Mouse (Mus musculus) Patski (cell line): ENCODE measurements around the gene 1700030J22Rik. TPM values are rescaled to one million over a fixed set of nuclear protein-coding genes. Genes with fewer than 3 reads are reported as not detected.

Source experiments
- ATAC-seq: fragments of 100-300 bp; one replicate; pipeline ENCODE4 v1.8.0; 2021
- CTCF ChIA-PET: fragments of 350-600 bp; sonication (Branson Sonifier 250); formaldehyde crosslinking; loops from one replicate; lab custom pipeline; 2022; ENCODE audit warnings: inconsistent platforms; lab: Charles Lee
- POLR2A ChIA-PET: fragments of 350-600 bp; sonication (Branson Sonifier 250); formaldehyde crosslinking; loops from one replicate; lab custom pipeline; 2022; ENCODE audit warnings: antibody characterized with exemption, inconsistent platforms; lab: Charles Lee
- DNase-seq: peaks from one replicate; pipeline ENCODE4 v3.0.0-alpha.2; 2011; ENCODE audit warnings: low read depth, low spot score
- H3K27me3 ChIP-seq: fragments of 371-371 bp; one replicate; pipeline ENCODE4 v1.5.1; 2021
- CTCF ChIP-seq: fragments of 100-300 bp; IDR thresholded peaks from one replicate; pipeline ENCODE4 v1.5.1; 2021
- in situ Hi-C: fragments of 300-500 bp; cut with MboI; formaldehyde crosslinking; loops from 3 replicates; pipeline ENCODE4 v1.11.1; 2018; ENCODE audit warnings: low pct_unique_long_range_greater_than_20kb, mixed read lengths
- polyA plus RNA-seq: library from polyadenylated mRNA; unstranded; gene quantifications from one replicate; pipeline ENCODE4 v1.2.3, GENCODE M21; 2021

1700030J22Rik gene
- polyA plus RNA-seq, 1 experiment from 2014 or later, result 4.6 TPM

DNA sequence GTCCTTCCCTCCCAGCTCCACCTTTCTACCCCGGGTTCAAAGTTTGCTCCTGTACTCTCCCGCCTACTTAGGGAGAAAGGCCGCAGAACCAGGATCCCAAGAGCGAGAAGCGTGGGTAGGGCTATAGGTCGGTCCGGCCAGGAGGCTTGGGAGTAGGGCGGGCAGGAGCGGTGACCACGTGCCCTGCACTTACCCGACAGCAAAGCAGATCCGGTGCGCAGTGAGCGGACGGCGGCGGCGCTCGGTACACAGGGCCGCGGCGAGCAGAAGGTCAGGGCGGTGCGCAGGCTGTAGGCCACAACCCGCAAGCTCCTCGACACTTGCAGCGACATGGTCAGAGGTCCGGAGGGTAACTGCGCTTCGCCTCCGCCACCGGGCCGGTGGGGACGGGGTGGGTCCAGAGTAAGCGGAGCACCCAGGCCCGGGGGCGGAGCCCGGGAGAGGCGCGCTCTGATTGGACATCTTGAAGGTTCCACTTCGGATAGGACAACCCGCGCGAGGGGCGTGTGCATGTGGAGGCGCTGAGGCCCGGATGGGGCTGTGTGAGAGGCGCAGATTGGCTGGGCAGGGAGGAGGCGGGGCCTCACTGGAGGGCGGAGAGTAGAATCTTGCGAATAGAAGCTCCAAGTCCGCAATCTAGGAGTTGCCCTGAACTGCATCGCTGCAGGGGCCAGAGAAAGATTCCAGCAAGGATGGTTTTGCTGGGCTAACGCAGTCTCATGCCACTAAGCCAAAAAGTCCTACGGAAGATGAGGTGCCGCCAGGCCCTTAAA lies 14.5 kb upstream of the 1700030J22Rik start, which contains the start of gene Gcsh:
Gcsh (minus strand) TSS at position 443 of the 773 bp plus-strand sequence.
- CTCF ChIA-PET, result interaction anchor here (1.9 to 2.4 kb wide), 2 partner anchors 13 to 114 kb away, joined by 5 to 14 read pairs; no protein-coding TSS in a partner anchor
- in situ Hi-C loops, result no loop called here

DNA sequence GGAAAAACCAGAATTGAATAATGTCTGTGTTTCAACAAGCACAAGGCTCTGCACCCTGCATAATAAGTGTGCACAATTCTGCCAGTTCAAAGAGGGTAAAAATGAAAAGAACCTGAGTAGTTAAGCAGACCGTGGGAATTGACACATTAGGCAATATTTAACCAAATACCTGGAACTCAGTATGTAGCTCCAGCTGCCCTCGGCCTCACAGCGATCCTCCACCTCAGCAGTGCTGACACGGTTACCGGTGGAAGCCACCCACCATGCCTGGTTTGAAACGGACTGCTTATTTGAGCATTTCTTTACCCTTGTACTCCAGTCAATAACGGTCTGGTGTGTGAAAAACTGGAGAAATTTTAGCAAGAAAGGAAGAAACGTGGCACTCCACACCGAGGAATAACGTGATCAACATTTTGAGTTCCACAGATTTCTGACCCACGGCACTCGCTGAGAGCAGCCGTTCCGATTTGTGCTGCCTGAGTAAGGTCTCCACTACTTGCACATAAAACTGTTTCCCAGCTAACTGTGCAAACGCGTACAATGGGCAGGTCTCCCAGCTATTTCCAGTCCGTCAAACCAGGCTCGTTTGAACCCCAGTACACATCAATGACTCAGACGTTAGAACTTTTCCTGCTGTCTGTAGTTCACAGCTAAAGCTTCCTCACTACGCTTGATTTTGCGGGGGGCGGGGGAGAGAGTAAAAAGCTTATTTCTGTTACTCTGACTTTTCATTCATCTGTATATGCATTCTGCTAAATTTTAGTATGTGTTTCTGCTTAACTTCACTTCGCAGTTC lies 13.6 kb upstream of the 1700030J22Rik start:
- in situ Hi-C loops, result no loop called here
- ChIA-PET POLR2A (interaction anchor here (1.6 kb wide), 1 partner anchor 25 kb away, joined by 5 read pairs; no protein-coding TSS in a partner anchor), CTCF (interaction anchor here (1.3 to 2.4 kb wide), 3 partner anchors 9 to 115 kb away, joined by 3 to 14 read pairs (median 5); no protein-coding TSS in a partner anchor)
- no peak for DNase-seq
- H3K27me3 ChIP-seq, result no peaks in the 10 kb centered on the region
- no peak for TF ChIP-seq CTCF
- ATAC-seq, result no peak

More for the DNA sequence above, 14.5 kb upstream of the 1700030J22Rik start, which contains the start of gene Gcsh:
- DNase-seq (peak; percentile 77), ATAC-seq (peak; percentile 99)
- POLR2A ChIA-PET, result interaction anchor here (0.5 to 1.6 kb wide), 3 partner anchors 24 to 1172 kb away, joined by 3 to 5 read pairs (median 3); no protein-coding TSS in a partner anchor
- H3K27me3 ChIP-seq, result no peaks in the 10 kb centered on the region
- TF ChIP-seq CTCF, result no peak

GRCm38 (mm10) chr8:116991241-116991640 lies 12.5 kb upstream of the 1700030J22Rik start:
- in situ Hi-C loops, result no loop called here
- TF ChIP-seq CTCF, result no peak

GRCm38 (mm10) chr8:116989842-116990241 lies 11.1 kb upstream of the 1700030J22Rik start:
- ChIA-PET POLR2A (no interaction called here), CTCF (no interaction called here)
- no peak for TF ChIP-seq CTCF
- DNase-seq (no peak), ATAC-seq (no peak)
- in situ Hi-C loops, result no loop called here
- H3K27me3 ChIP-seq, result no peaks in the 10 kb centered on the region

More at GRCm38 (mm10) chr8:116991241-116991640, 12.5 kb upstream of the 1700030J22Rik start:
- CTCF ChIA-PET, result interaction anchor here (2.4 kb wide), 1 partner anchor 11 kb away, joined by 14 read pairs; no protein-coding TSS in a partner anchor
- ATAC-seq, result no peak
- POLR2A ChIA-PET, result interaction anchor here (0.6 kb wide), 1 partner anchor 481 kb away, joined by 3 read pairs; no protein-coding TSS in a partner anchor
- no peak for DNase-seq
- H3K27me3 ChIP-seq, result no peaks in the 10 kb centered on the region

DNA sequence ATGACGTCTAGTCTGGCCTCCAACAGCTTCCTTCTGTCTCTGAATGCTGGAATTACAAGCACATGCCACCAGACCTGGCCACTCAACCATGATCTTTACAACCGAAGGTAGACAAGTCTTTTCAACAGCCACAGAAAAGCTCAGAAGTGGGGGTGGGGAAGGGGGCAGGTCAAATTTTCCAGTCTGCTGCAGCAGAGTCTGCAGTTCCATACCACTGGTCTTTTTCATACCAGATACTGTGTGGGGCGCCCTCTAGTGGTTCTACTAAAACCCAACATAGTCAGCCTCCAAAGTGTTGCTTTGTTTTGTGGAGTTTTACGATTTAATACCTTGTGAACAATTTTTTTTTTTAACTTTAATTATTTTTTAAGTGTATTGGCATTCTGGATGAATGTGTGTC lies 1.4 kb upstream of the 1700030J22Rik start:
- no peak for TF ChIP-seq CTCF
- ChIA-PET CTCF (interaction anchor here (0.6 to 1.9 kb wide), 5 partner anchors 12 to 58 kb away, joined by 3 to 14 read pairs (median 4); partner anchors contain the start of gene Gcsh), POLR2A (no interaction called here)
- DNase-seq (no peak), ATAC-seq (peak; percentile 44)
- no peaks in the 10 kb centered on the region for H3K27me3 ChIP-seq
- in situ Hi-C loops, result no loop called here

DNA sequence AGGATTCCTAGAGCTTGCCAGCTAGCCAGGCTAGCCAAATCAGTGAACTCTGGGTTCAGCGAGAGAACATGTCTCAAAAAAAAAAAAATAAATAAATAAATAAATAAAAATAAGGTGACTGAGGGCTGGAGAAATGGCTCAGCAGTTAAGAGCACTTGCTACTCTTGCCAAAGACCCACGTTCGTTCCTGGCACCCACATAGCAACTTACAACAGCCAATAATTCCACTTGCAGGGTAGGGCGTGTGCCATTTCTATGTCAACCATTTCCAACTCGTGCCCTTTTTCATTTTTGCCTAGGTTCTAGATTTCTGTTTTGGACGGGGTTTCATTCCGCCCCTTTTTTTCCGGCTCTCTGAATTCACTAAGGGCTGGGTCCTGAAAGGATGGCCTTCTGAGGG lies 707 bp downstream of the 1700030J22Rik start:
- POLR2A ChIA-PET, result no interaction called here
- CTCF ChIA-PET, result interaction anchor here (1.0 to 1.4 kb wide), 4 partner anchors 21 to 35 kb away, joined by 3 to 5 read pairs (median 4); partner anchors contain the start of gene Atmin
- peak; percentile 15 for ATAC-seq
- TF ChIP-seq CTCF, result no peak
- DNase-seq, result no peak
- in situ Hi-C loops, result loop anchor here (5.0 kb wide), 1 partner anchor 36 kb away; the partner anchor contains the start of gene Atmin
- no peaks in the 10 kb centered on the region for H3K27me3 ChIP-seq

GRCm38 (mm10) chr8:116975606-116976005 lies 3.2 kb downstream of the 1700030J22Rik start:
- ChIA-PET CTCF (no interaction called here), POLR2A (no interaction called here)
- DNase-seq (no peak), ATAC-seq (no peak)
- in situ Hi-C loops, result loop anchor here (5.0 kb wide), 1 partner anchor 33 kb away; the partner anchor contains the start of gene Atmin
- no peak for TF ChIP-seq CTCF
- H3K27me3 ChIP-seq, result no peaks in the 10 kb centered on the region

DNA sequence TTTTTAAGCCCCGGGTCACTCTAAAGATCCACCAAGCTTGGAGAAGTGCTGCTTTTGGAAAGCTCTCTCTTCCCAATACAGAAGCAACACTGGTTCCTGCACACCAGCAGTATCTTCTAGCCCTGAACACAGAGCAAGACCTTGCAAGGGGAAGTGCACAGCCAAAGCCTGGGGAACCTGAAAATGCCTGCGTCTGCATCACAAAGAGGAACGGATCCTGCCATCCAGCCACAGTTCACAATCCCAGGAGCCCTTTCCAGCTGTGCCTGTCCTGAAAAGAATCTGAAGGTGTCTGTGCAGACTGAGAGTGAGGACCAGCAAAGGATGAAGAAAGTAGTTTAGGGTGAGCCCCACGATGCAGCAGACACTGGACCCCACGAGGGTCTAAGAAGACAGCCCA lies 3.7 kb downstream of the 1700030J22Rik start:
- DNase-seq, result no peak
- ATAC-seq, result no peak
- TF ChIP-seq CTCF, result no peak
- in situ Hi-C loops, result loop anchor here (5.0 kb wide), 1 partner anchor 33 kb away; the partner anchor contains the start of gene Atmin
- no peaks in the 10 kb centered on the region for H3K27me3 ChIP-seq
- POLR2A ChIA-PET, result no interaction called here
- CTCF ChIA-PET, result no interaction called here

GRCm38 (mm10) chr8:116969531-116969930 lies 9.2 kb downstream of the 1700030J22Rik start:
- ATAC-seq, result no peak
- in situ Hi-C loops, result no loop called here
- H3K27me3 ChIP-seq, result no peaks in the 10 kb centered on the region
- no peak for DNase-seq
- no peak for TF ChIP-seq CTCF
- POLR2A ChIA-PET, result no interaction called here
- CTCF ChIA-PET, result interaction anchor here (1.6 kb wide), 1 partner anchor 13 kb away, joined by 4 read pairs; no protein-coding TSS in a partner anchor

DNA sequence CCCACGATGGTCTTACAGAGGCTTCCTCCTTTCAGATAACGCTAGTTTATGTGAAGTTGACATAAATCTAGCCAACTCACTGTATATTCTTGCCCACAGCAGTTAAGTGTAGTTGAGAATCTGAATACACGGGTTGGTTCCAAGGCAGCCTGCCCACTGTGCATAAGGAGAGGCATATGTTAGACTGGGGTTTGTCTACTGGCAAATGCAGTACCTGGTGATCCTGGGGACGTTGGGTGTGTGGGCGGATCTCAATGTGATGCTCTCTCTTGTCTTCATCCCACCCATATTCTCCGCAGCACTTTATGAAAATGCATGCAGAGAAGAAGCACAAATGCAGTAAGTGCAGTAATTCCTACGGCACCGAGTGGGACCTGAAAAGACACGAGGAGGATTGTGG lies 24.3 kb downstream of the 1700030J22Rik start:
- in situ Hi-C loops, result no loop called here
- no peaks in the 10 kb centered on the region for H3K27me3 ChIP-seq
- CTCF ChIA-PET, result no interaction called here
- DNase-seq (no peak), ATAC-seq (no peak)
- POLR2A ChIA-PET, result no interaction called here
- no peak for TF ChIP-seq CTCF
